Mouse (Mus musculus): ENCODE data around the gene Hoxc6. TPM values are rescaled to one million over a fixed set of nuclear protein-coding genes. Genes with fewer than 3 reads are reported as not detected.

The Hoxc6 gene
- total RNA-seq, 2 experiments from 2014 or later = not detected

DNA sequence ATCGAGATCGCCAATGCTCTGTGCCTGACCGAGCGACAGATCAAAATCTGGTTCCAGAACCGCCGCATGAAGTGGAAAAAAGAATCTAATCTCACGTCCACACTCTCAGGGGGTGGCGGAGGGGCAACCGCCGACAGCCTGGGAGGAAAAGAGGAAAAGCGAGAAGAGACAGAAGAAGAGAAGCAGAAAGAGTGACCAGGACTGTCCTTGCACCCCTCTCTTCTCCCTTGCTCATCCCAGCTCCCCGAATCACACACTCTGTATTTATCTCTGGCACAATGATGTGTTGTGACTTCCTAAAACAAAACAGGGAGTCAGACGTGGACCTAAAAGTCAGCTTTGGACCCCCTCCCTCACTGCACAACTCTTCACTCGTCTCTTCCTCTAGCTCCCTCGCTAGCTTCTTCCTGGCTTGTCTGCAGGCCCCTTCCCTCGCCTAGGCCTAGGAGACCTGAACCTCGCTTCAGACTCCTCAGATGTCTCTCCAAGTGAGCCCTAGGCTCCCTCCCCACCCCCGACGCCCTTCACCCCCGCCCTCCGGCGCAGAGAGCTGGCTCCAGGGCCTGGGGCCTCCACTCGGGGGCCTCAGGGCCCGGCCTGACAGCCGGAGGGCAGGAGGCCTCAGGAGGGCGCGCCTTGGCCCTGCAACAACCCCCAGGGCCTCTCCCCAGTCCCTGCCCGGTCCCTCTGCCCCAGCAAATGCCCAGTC, 12.9 kb downstream of the Hoxc6 start:
- intact Hi-C loops (cut with DNase I) = loop anchor here (5.0 to 10.0 kb wide), 2 partner anchors 111 to 304 kb away; partner anchors contain the start of gene Gpr84
- no peak for DNase-seq (ENCODE audit: extremely low spot score in 1 of 2, low spot score in 2 of 2)
- no peak overlapping the region for H3K27ac ChIP-seq
- TF ChIP-seq CTCF (IDR thresholded peaks at IDR 0.05) = no peak
- H3K4me3 ChIP-seq = no peak overlapping the region

GRCm38 (mm10) chr15:103011928-103012486, 13.9 kb downstream of the Hoxc6 start:
- no peak overlapping the region for H3K4me3 ChIP-seq
- intact Hi-C loops (cut with DNase I) = loop anchor here (5.0 to 10.0 kb wide), 2 partner anchors 110 to 303 kb away; partner anchors contain the start of gene Gpr84
- TF ChIP-seq CTCF (IDR thresholded peaks at IDR 0.05) = no peak

GRCm38 (mm10) chr15:103013238-103013984, 15.4 kb downstream of the Hoxc6 start:
- DNase-seq (ENCODE audit: extremely low spot score in 1 of 2, low spot score in 2 of 2) = peak; percentile 33 to 49
- peak; percentile 77 for TF ChIP-seq CTCF (IDR thresholded peaks at IDR 0.05)
- intact Hi-C loops (cut with DNase I) = loop anchor here (1.0 to 10.0 kb wide), 3 partner anchors 109 to 301 kb away; partner anchors contain the start of gene Gpr84
- Histone ChIP-seq H3K4me3 (no peak overlapping the region), H3K27ac (no peak overlapping the region)

More at GRCm38 (mm10) chr15:103011928-103012486, 13.9 kb downstream of the Hoxc6 start:
- H3K27ac ChIP-seq = no peak overlapping the region
- DNase-seq (ENCODE audit: extremely low spot score in 1 of 2, low spot score in 2 of 2) = no peak

DNA sequence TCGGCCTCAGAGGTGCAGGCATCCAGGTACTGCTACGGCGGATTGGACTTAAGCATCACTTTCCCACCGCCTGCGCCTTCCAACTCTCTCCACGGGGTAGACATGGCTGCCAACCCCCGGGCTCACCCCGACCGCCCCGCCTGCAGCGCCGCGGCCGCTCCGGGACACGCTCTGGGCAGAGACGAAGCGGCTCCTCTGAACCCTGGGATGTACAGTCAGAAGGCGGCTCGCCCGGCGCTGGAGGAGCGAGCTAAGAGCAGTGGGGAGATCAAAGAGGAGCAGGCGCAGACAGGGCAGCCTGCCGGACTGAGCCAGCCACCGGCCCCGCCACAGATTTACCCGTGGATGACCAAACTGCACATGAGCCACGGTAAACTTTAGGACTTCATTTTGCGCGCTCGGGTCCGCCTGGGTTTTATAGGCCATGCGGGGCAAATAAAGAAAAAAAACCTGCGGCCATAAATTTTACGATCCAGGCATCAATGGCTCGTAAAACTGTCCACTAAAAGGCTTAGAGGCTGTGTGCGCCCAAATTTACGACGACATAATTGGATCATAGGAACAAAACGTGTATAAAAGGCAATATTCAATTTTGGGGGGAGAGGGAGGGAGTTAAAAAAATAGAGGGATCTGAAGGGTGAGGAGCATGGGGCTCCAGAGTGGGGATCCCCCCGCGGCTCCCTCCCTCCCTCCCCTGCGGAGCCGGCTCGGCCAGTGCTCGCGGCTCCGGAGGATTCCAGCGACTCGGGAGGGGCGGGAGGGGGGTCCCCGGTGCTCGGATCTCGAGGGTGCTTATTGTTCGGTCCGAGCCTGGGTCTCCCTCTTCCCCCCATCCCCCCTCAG, 16.3 kb downstream of the Hoxc6 start:
- intact Hi-C loops (cut with DNase I) = loop anchor here (5.0 to 10.0 kb wide), 2 partner anchors 108 to 300 kb away; partner anchors contain the start of gene Gpr84
- Histone ChIP-seq H3K4me3 (no peak overlapping the region), H3K27ac (no peak overlapping the region)
- TF ChIP-seq CTCF (IDR thresholded peaks at IDR 0.05) = no peak
- DNase-seq (ENCODE audit: extremely low spot score in 1 of 2, low spot score in 2 of 2) = no peak

GRCm38 (mm10) chr15:103015009-103015399, 16.9 kb downstream of the Hoxc6 start:
- Histone ChIP-seq H3K27ac (no peak overlapping the region), H3K4me3 (no peak overlapping the region)
- no peak for DNase-seq (ENCODE audit: extremely low spot score in 1 of 2, low spot score in 2 of 2)
- intact Hi-C loops (cut with DNase I) = loop anchor here (10.0 kb wide), 1 partner anchor 300 kb away; the partner anchor contains the start of gene Gpr84
- no peak for TF ChIP-seq CTCF (IDR thresholded peaks at IDR 0.05)

GRCm38 (mm10) chr15:103015406-103016166, 17.5 kb downstream of the Hoxc6 start:
- intact Hi-C loops (cut with DNase I) = loop anchor here (10.0 kb wide), 1 partner anchor 299 kb away; the partner anchor contains the start of gene Gpr84
- DNase-seq (ENCODE audit: extremely low spot score in 1 of 2, low spot score in 2 of 2) = no peak
- TF ChIP-seq CTCF (IDR thresholded peaks at IDR 0.05) = no peak
- H3K4me3 ChIP-seq = no peak overlapping the region
- H3K27ac ChIP-seq = no peak overlapping the region

DNA sequence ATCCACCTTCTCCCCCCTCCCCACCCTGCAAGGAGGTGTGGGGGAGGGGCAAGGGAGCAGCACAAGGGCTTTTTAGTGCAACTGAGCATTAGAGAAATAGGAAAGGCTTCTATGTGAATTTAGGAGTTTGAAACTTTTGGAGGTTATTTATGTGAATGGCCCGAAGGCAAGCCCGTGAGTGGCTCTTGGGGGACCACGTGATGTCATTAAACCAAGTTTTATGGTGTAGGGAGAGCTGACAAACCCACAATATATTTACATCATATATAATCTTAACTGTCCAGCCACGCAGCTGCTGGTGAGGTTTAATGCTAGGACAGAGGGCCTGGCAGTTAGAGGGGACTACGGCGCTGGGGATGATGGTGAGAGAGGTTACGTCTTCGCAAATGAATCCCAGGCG, 20.6 kb downstream of the Hoxc6 start, which contains the start of gene Hoxc4:
Gene Hoxc4, plus strand, starts transcription at position 299 of the 400 bp plus-strand sequence.
- H3K27ac ChIP-seq = no peak within 1 kb of the TSS
- TF ChIP-seq CTCF (IDR thresholded peaks at IDR 0.05) = no peak
- no peak within 1 kb of the TSS for H3K4me3 ChIP-seq
- intact Hi-C loops (cut with DNase I) = loop anchor here (10.0 kb wide), 1 partner anchor 296 kb away; the partner anchor contains the start of gene Gpr84
- DNase-seq (ENCODE audit: extremely low spot score in 1 of 2, low spot score in 2 of 2) = no peak

DNA sequence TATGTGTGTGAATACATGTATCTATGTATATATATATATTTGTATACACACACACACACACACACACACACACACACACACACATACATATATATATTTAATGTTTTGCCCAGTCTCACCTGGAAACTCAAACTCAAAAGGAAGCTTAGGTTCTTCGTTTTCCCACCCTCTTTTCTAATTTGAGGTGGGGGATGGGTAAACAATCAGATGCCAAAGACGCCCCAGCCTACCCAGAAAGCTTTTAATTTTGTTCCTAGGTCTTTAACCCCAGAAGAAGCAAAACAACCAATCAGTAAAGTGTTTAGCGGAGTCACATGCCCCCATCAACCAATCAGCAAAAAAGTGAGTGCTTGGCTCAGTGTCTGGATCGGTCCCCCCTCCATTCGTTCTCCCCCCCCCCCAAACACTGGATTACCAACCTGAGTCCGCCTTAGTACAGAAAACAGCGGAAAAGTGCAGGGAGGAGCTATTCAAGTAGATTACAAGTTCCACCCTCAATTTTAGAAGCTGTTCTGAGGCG, 22.9 kb downstream of the Hoxc6 start:
- TF ChIP-seq CTCF (IDR thresholded peaks at IDR 0.05) = no peak
- intact Hi-C loops (cut with DNase I) = no loop called here
- no peak overlapping the region for H3K4me3 ChIP-seq
- H3K27ac ChIP-seq = no peak overlapping the region
- no peak for DNase-seq (ENCODE audit: extremely low spot score in 1 of 2, low spot score in 2 of 2)

DNA sequence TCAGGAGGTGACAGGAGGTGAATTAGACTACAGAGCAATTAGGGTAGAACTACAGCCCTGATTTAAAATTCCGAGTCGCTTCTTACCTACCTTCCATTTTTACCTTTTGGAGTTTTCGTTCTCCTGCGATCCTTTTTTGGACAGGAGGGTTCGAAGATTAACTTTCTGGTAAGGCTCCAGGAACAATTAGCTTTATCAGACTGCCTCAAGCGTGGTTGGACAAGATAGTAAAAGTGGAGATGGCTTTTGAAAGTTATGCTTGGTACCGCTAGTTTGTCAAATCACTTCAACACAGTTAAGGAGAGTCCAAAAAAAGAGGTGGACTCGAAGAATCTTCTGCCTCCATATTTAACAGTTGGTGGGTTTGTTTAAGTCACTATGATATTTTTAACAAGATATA, 23.5 kb downstream of the Hoxc6 start:
- intact Hi-C loops (cut with DNase I) = no loop called here

GRCm38 (mm10) chr15:103024131-103024530, 26.1 kb downstream of the Hoxc6 start:
- Histone ChIP-seq H3K4me3 (no peak overlapping the region), H3K27ac (no peak overlapping the region)
- no peak for DNase-seq (ENCODE audit: extremely low spot score in 1 of 2, low spot score in 2 of 2)
- intact Hi-C loops (cut with DNase I) = no loop called here
- no peak for TF ChIP-seq CTCF (IDR thresholded peaks at IDR 0.05)

More for the DNA sequence above, 23.5 kb downstream of the Hoxc6 start:
- no peak for DNase-seq (ENCODE audit: extremely low spot score in 1 of 2, low spot score in 2 of 2)
- TF ChIP-seq CTCF (IDR thresholded peaks at IDR 0.05) = no peak
- H3K4me3 ChIP-seq = no peak overlapping the region
- H3K27ac ChIP-seq = no peak overlapping the region

All from left cerebral cortex, adult 2 months (tissue).